Mouse (Mus musculus): Measurements from ENCODE around the gene Gpr152.

DNA sequence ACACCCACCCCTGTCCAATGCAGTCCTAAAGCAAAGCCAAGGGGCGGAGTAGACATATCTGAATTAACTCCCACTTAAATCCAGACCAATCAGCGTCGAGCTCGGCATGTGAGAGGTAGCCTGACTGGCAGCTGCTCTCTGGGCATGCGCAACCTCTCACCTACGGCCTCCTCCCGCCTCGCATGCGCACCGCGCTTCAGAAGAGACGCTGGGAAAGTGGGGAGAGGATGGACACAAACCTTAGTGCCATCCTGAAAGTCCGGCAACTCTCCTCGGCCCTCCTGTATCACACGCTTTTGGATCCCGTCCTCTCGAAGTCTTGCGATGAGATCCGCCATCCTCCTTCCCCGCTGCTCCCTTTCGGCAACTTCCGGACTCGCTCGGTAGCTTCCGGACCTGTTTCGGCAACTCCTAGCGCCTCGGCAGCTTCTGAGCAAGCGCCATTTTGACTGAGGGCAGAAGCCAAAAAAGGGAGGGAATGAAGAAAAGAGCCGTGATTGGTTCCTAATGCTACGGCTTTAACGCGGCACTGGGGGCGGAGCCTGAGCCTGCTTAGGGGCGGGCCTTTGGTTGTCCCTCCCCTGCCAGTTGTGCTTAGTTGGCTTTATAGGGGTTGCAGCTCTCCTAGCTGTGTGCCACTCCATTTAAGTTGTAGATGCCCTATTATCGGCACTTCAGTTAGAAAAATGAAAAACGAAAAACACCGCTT lies 18.3 kb upstream of the Gpr152 start:
- TF ChIP-seq TAL1 (IDR thresholded peaks at IDR 0.05; ENCODE audit: low read length) (no peak), GATA1 (IDR thresholded peaks at IDR 0.05; ENCODE audit: low read length) (no peak)
